8 mouse cellular contexts compared by ENCODE assay signal in genomic region chr11:51620084-51620483, GRCm38 (mm10). TPM values are rescaled to one million over a fixed set of nuclear protein-coding genes. Genes with fewer than 3 reads are reported as not detected.
DNase-seq lines count a peak whose midpoint lies in the region; ATAC-seq lines count a peak whose summit lies in the region.

No protein-coding gene starts in this region.

- no peak for ATAC-seq in lung, embryonic 15.5 days (ENCODE audit: borderline replicate concordance, extremely low read depth, low FRiP score, low TSS enrichment)
- ATAC-seq in embryonic facial prominence, embryonic 15.5 days (ENCODE audit: insufficient number of reproducible peaks, low FRiP score, low TSS enrichment, low read depth): no peak
- no peak for ATAC-seq in neural tube, embryonic 15.5 days (ENCODE audit: low FRiP score)

- 1% methylated on average over 11 of the region's 11 CpGs for WGBS in lung, embryonic 15.5 days
- WGBS in embryonic facial prominence, embryonic 15.5 days: under 1% methylated on average over 11 of the region's 11 CpGs
- 2% methylated on average over 11 of the region's 11 CpGs for WGBS in limb, embryonic 10.5 days
- 1% methylated on average over 11 of the region's 11 CpGs for WGBS in neural tube, embryonic 15.5 days

- no peak for DNase-seq in lung, postnatal 25 days (ENCODE audit: low spot score)
- no peak for DNase-seq in limb, embryonic 10.5 days (ENCODE audit: low spot score)
- DNase-seq in cerebellum, postnatal 14 days: no peak
- no peak for DNase-seq in cerebellum, postnatal 36 days
- DNase-seq in spleen, adult 12 weeks (ENCODE audit: low spot score): no peak

- peak overlapping the region; percentile 64 for H3K4me3 ChIP-seq in lung, embryonic 15.5 days
- peak overlapping the region; percentile 90 for H3K4me3 ChIP-seq in embryonic facial prominence, embryonic 15.5 days (replicated peaks)
- peak overlapping the region; percentile 77 for H3K4me3 ChIP-seq in limb, embryonic 10.5 days
- peak overlapping the region; percentile 78 for H3K4me3 ChIP-seq in neural tube, embryonic 15.5 days (replicated peaks)

- peak overlapping the region; percentile 54 for H3K9ac ChIP-seq in lung, embryonic 15.5 days
- peak overlapping the region; percentile 64 for H3K9ac ChIP-seq in embryonic facial prominence, embryonic 15.5 days
- peak overlapping the region; percentile 60 for H3K9ac ChIP-seq in neural tube, embryonic 15.5 days (replicated peaks)

- H3K36me3 ChIP-seq in lung, embryonic 15.5 days: peaks cover 33% of the 10 kb centered on the region
- peaks cover 41% of the 10 kb centered on the region for H3K36me3 ChIP-seq in embryonic facial prominence, embryonic 15.5 days
- H3K36me3 ChIP-seq in limb, embryonic 10.5 days: peaks cover 41% of the 10 kb centered on the region
- H3K36me3 ChIP-seq in neural tube, embryonic 15.5 days: peaks cover 38% of the 10 kb centered on the region

- H3K27me3 ChIP-seq in lung, embryonic 15.5 days: no peaks in the 10 kb centered on the region
- H3K27me3 ChIP-seq in embryonic facial prominence, embryonic 15.5 days: no peaks in the 10 kb centered on the region
- H3K27me3 ChIP-seq in limb, embryonic 10.5 days (ENCODE audit: low read depth, poor library complexity, severe bottlenecking): no peaks in the 10 kb centered on the region
- no peaks in the 10 kb centered on the region for H3K27me3 ChIP-seq in neural tube, embryonic 15.5 days (replicated peaks)

- peak overlapping the region; percentile 70 for H3K4me2 ChIP-seq in lung, embryonic 15.5 days
- H3K4me2 ChIP-seq in embryonic facial prominence, embryonic 15.5 days (replicated peaks): peak overlapping the region; percentile 76
- peak overlapping the region; percentile 75 for H3K4me2 ChIP-seq in neural tube, embryonic 15.5 days

- H3K27ac ChIP-seq in lung, embryonic 15.5 days: no peak overlapping the region
- peak overlapping the region; percentile 63 for H3K27ac ChIP-seq in embryonic facial prominence, embryonic 15.5 days (replicated peaks)
- H3K27ac ChIP-seq in limb, embryonic 10.5 days: peak overlapping the region; percentile 86
- peak overlapping the region; percentile 38; the same call in 1 of the 2 replicates for H3K27ac ChIP-seq in neural tube, embryonic 15.5 days (replicated peaks)

- no peaks in the 10 kb centered on the region for H3K9me3 ChIP-seq in lung, embryonic 15.5 days
- no peaks in the 10 kb centered on the region for H3K9me3 ChIP-seq in embryonic facial prominence, embryonic 15.5 days (replicated peaks)
- H3K9me3 ChIP-seq in limb, embryonic 10.5 days (replicated peaks): no peaks in the 10 kb centered on the region
- H3K9me3 ChIP-seq in neural tube, embryonic 15.5 days (replicated peaks): no peaks in the 10 kb centered on the region

- peaks cover 29% of the 10 kb centered on the region for H3K4me1 ChIP-seq in lung, embryonic 15.5 days
- peaks cover 25% of the 10 kb centered on the region for H3K4me1 ChIP-seq in embryonic facial prominence, embryonic 15.5 days
- peaks cover 37% of the 10 kb centered on the region for H3K4me1 ChIP-seq in limb, embryonic 10.5 days
- peaks cover 31% of the 10 kb centered on the region for H3K4me1 ChIP-seq in neural tube, embryonic 15.5 days

RNA-seq across cellular contexts. Expression of gene Nhp2, which starts 0.5 kb away (rescaled TPM):
- 126 and 144 TPM in 2 replicates for polyA plus RNA-seq in lung, embryonic 15.5 days (2015; fragmentation: Nextera tagmentation; extraction: Ambion mirVana)
- 138 and 147 TPM in 2 replicates for polyA plus RNA-seq in embryonic facial prominence, embryonic 15.5 days (2015; fragmentation: Nextera tagmentation; extraction: Ambion mirVana)
- polyA plus RNA-seq in limb, embryonic 10.5 days (2016; fragmentation: Nextera tagmentation; extraction: Ambion mirVana): 230 and 312 TPM in 2 replicates
- 96.3 and 117 TPM in 2 replicates for polyA plus RNA-seq in neural tube, embryonic 15.5 days (2015; fragmentation: Nextera tagmentation; extraction: Ambion mirVana)

RNA-seq across cellular contexts. Expression of gene Hnrnpab, which starts 13.4 kb away (rescaled TPM):
- polyA plus RNA-seq in lung, embryonic 15.5 days (2015; fragmentation: Nextera tagmentation; extraction: Ambion mirVana): 465 and 488 TPM in 2 replicates
- polyA plus RNA-seq in embryonic facial prominence, embryonic 15.5 days (2015; fragmentation: Nextera tagmentation; extraction: Ambion mirVana): 380 and 381 TPM in 2 replicates
- 723 and 764 TPM in 2 replicates for polyA plus RNA-seq in limb, embryonic 10.5 days (2016; fragmentation: Nextera tagmentation; extraction: Ambion mirVana)
- 241 and 285 TPM in 2 replicates for polyA plus RNA-seq in neural tube, embryonic 15.5 days (2015; fragmentation: Nextera tagmentation; extraction: Ambion mirVana)

RNA-seq across cellular contexts. Expression of gene Rmnd5b, which starts 15.6 kb away (rescaled TPM):
- polyA plus RNA-seq in lung, embryonic 15.5 days (2015; fragmentation: Nextera tagmentation; extraction: Ambion mirVana): 43.7 and 43.8 TPM in 2 replicates
- polyA plus RNA-seq in embryonic facial prominence, embryonic 15.5 days (2015; fragmentation: Nextera tagmentation; extraction: Ambion mirVana): 53.1 and 55.1 TPM in 2 replicates
- polyA plus RNA-seq in limb, embryonic 10.5 days (2016; fragmentation: Nextera tagmentation; extraction: Ambion mirVana): 37.1 and 42.1 TPM in 2 replicates
- 79.1 and 79.8 TPM in 2 replicates for polyA plus RNA-seq in neural tube, embryonic 15.5 days (2015; fragmentation: Nextera tagmentation; extraction: Ambion mirVana)

RNA-seq across cellular contexts. Expression of gene N4bp3, which starts 30.6 kb away (rescaled TPM):
- polyA plus RNA-seq in lung, embryonic 15.5 days (2015; fragmentation: Nextera tagmentation; extraction: Ambion mirVana): 46.2 and 46.6 TPM in 2 replicates
- 41.0 and 45.4 TPM in 2 replicates for polyA plus RNA-seq in embryonic facial prominence, embryonic 15.5 days (2015; fragmentation: Nextera tagmentation; extraction: Ambion mirVana)
- 27.9 and 34.3 TPM in 2 replicates for polyA plus RNA-seq in limb, embryonic 10.5 days (2016; fragmentation: Nextera tagmentation; extraction: Ambion mirVana)
- polyA plus RNA-seq in neural tube, embryonic 15.5 days (2015; fragmentation: Nextera tagmentation; extraction: Ambion mirVana): 30.0 and 31.9 TPM in 2 replicates

RNA-seq across cellular contexts. Expression of gene D930048N14Rik, which starts 30.7 kb away (rescaled TPM):
- 2.7 and 3.9 TPM in 2 replicates for polyA plus RNA-seq in lung, embryonic 15.5 days (2015; fragmentation: Nextera tagmentation; extraction: Ambion mirVana)
- polyA plus RNA-seq in embryonic facial prominence, embryonic 15.5 days (2015; fragmentation: Nextera tagmentation; extraction: Ambion mirVana): 4.5 and 5.2 TPM in 2 replicates
- 3.2 and 4.1 TPM in 2 replicates for polyA plus RNA-seq in limb, embryonic 10.5 days (2016; fragmentation: Nextera tagmentation; extraction: Ambion mirVana)
- 2.0 and 2.3 TPM in 2 replicates for polyA plus RNA-seq in neural tube, embryonic 15.5 days (2015; fragmentation: Nextera tagmentation; extraction: Ambion mirVana)
